Mouse (Mus musculus) thymus, adult 2 months (tissue): ENCODE data around the gene Sri.

Experiments
- CTCF ChIP-seq: fragments of 200-500 bp; IDR thresholded peaks from 2 replicates; pipeline ENCODE4 v1.5.1; 2012; ENCODE audit warnings: mild to moderate bottlenecking, control low read depth, low read length, moderate library complexity, borderline replicate concordance; ENCODE audit not compliant: control insufficient read depth, poor library complexity, insufficient read depth; ENCODE audit errors: extremely low read depth
- POLR2A ChIP-seq: fragments of 200-500 bp; IDR thresholded peaks from 2 replicates; pipeline ENCODE4 v1.6.1; 2012; ENCODE audit warnings: mild to moderate bottlenecking, low read length, control low read depth, moderate library complexity; ENCODE audit not compliant: control insufficient read depth, poor library complexity, insufficient read depth; ENCODE audit errors: extremely low read depth

DNA sequence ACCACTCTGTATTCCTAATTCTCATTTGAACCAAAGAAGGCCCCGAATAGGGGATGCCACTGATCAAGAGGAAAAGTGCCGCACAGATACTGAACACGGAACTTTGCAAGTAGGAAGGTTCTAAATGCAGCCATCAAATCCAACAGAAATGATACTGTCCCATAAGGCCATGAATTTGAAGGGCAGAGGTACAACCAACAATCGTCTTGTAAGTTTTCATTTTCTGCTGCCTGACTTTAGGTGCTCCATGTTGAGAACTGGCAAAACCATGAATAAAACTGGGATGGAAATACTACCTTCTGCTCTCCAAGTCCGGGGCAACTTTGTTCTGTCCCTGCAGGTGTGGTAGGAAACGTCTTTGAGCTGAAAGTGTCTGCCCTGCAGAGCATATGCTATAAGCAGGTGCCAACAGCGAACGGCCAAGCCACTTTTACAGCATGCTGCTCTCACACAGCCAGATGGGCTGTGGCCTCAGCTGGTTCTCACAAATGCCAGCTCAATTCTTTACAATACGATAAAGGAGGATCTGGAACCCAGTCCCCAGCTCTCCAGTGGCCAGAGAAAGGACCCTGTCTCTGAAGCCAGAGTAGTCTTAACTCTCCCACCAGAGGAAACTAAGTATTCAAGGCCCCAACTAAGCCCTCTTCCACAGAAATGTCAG, 28.2 kb downstream of the Sri start:
- TF ChIP-seq CTCF = no peak
- no peak for TF ChIP-seq POLR2A
